Mouse (Mus musculus) layer of hippocampus, postnatal 10 days (tissue): Measurements from ENCODE around the gene Neurl4. TPM values are rescaled to one million over a fixed set of nuclear protein-coding genes. Genes with fewer than 3 reads are reported as not detected.

Source experiments
- DNase-seq, 2 experiments: peaks; one replicate each; pipeline ENCODE4 v3.0.0; 2021; ENCODE audit warnings: low spot score in 2 of 2
- total RNA-seq, 2 experiments: library from RNA; stranded (reverse); gene quantifications; 2 replicates each; pipeline ENCODE4 v1.2.3; 2021

The Neurl4 gene
- total RNA-seq, 2 experiments from 2014 or later, result 127 to 146 TPM

DNA sequence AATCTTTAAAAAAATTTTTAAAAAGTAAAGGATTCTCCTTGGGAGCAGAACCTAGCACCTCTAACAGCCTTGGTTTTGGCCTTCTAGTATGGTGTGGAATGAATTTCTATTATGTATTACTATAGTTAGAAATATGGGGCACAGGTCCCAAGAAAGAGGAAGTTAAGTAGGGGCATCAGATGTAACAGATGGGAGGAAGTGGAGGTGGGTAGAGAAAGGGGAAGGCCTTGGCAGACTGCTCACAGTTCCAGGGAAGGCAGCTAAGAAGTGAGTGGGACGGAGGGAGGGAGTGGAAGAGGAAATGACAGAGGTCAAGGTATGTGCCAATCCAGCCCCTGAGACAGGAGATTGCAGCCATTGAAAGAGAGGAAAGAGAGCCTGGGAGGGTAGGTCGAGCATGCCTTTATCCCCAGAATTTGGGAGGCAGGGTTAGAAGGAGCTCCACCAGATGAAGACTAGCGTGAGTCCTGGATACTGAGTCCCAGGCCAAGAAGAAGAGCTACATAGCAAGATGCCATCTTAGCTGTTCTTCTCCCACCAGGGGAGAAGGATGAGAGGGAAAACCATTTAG lies 30.2 kb downstream of the Neurl4 start:
- DNase-seq, result no peak

- DNase-seq, result no peak
Measured at GRCm38 (mm10) chr11:69931769-69932168, 30.9 kb downstream of the Neurl4 start.

GRCm38 (mm10) chr11:69932254-69932653 lies 31.4 kb downstream of the Neurl4 start:
- no peak for DNase-seq

- no peak for DNase-seq
Measured at GRCm38 (mm10) chr11:69933066-69933465, 32.2 kb downstream of the Neurl4 start.

GRCm38 (mm10) chr11:69934169-69934568 lies 33.3 kb downstream of the Neurl4 start:
- peak; percentile 97 for DNase-seq

DNA sequence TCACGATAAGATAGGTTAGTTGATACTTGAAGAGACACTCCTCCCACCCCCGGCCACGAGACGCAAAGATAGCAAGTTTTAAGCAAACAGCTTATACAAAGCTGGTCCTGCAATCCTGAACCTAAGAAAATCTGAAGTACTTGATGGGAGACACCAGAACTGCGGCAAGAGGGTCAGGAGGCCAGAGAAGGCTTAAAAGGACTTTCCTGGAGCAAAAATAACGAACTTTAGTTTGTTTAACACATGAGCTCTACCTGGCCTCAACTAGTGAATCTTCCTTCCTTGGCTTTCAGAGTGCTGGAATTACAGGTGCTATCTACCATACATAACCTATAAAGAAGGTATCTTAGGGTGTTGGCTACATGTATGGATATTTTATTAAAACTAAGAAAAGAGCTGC lies 33.8 kb downstream of the Neurl4 start:
- DNase-seq, result no peak

GRCm38 (mm10) chr11:69935137-69935879 lies 34.4 kb downstream of the Neurl4 start, which contains the start of gene Ybx2:
Gene Ybx2, plus strand, starts transcription at chr11:69935796.
- peak; percentile 78 to 87 for DNase-seq

- DNase-seq, result no peak
Measured at GRCm38 (mm10) chr11:69936156-69936555, 35.3 kb downstream of the Neurl4 start.

DNA sequence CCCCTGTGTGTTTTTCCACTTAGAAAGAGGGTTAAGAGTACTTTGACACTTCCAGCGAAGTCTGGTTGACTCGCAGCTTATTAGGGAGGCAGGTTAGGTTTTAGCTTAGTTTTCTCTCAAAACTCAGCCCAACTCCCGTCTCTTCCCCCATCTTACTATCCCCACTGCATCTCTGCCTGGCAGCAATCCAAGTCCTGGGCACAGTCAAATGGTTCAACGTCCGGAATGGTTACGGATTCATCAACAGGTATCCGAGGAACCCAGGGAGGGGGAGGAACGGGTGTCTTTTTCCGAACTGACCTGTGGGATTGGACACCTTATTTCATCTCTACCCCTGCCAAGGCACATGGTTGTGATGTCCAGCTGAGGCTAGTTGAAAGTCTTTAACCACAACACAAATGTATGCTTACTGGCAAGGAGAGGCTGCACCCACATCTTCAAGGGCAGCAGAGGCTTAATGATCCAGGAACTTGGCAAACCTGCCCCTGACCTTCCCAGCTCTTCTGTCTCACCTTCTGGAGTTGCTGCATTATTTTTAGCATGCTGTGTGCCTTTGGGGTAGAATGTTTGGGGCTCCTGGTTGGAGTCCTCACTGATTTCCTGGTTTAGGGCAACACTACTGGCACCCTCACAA lies 36.0 kb downstream of the Neurl4 start:
- DNase-seq, result no peak

DNA sequence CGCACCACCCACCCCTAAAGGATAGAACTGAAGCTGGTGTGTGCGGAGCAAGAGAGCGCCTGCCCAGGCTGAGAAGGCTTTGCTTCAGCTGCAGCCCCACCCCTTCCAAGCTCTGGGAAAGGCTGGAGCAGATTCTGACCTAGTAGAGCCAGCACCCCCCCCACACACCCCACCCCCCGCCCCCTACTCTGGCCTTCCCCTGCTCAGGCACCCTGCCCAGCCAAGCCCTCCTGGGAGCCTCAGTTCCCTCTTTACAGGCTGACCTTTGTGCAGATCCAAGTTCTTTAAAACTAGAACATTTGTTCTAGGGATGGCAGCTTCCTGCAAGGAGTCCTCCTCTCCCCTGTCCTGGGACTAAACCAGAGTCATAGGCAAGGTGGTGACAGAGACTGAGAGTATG lies 36.5 kb downstream of the Neurl4 start:
- DNase-seq, result no peak

- no peak for DNase-seq
Measured at GRCm38 (mm10) chr11:69937834-69938233, 37.0 kb downstream of the Neurl4 start.

GRCm38 (mm10) chr11:69938401-69938979 lies 37.6 kb downstream of the Neurl4 start:
- no peak for DNase-seq

GRCm38 (mm10) chr11:69939181-69939580 lies 38.3 kb downstream of the Neurl4 start:
- DNase-seq, result no peak

DNA sequence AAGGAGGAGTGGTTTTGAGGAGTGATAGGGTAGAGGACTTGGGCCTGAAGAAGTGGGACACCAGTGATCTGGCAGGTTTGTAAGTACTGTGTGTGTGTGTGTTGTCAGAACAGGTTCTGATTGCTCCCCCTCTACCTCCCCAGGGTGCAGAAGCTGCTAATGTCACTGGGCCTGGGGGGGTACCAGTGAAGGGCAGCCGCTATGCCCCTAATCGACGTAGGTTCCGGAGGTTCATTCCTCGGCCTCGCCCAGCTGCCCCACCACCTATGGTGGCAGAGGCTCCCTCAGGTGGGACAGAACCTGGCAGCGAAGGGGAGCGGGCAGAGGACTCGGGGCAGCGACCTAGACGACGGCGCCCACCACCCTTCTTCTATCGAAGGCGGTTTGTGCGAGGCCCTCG lies 38.9 kb downstream of the Neurl4 start:
- no peak for DNase-seq

- DNase-seq, result no peak
Measured at GRCm38 (mm10) chr11:69940962-69941361, 40.1 kb downstream of the Neurl4 start.

GRCm38 (mm10) chr11:69945216-69945615 lies 44.3 kb downstream of the Neurl4 start:
- no peak for DNase-seq

- DNase-seq, result no peak
Measured at GRCm38 (mm10) chr11:69945997-69946891, 45.4 kb downstream of the Neurl4 start.

- DNase-seq, result peak in 1 of 2 experiments; percentile 19
Measured at GRCm38 (mm10) chr11:69947337-69948065, 46.6 kb downstream of the Neurl4 start.

DNA sequence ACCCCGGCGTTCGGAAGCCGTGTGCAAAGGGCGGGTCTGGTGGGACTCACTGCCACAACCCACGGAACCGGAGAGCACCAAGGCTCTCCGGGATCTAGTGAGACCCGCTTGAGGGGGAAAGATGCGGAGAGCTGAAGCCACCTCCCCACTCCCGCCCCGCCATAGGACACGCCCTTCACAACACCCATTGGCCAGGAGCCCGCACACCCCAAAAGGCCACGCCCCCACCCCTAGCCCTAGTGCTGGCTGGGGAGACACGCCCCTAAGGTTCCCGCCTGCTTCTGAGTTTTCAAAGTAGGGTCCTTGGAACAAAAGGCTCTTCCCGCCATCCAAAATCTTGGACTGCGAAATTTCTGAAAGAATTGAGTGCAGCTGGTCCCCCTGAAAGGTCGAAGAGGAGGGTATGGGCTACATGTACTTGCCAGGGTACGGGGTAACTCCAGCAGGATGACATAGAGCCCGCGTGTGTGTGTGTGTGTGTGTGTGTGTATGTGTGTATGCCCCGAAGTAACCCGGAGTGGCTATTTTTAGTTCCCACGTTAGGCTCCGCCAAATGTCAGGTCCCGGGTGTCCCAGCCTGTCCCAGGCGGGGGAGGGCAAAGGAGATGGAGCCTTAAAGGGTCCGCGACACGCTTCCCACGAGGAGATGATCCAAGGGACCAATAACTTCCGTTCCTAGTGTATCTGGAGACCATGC lies 47.3 kb downstream of the Neurl4 start, which contains the start of gene Slc2a4:
TSS of gene Slc2a4 (minus strand) at position 123 of the 697 bp plus-strand sequence.
- peak; percentile 82 to 85 for DNase-seq

GRCm38 (mm10) chr11:69948763-69949150 lies 47.9 kb downstream of the Neurl4 start:
- peak; percentile 85 to 89 for DNase-seq
